Mouse (Mus musculus) heart, embryonic 12.5 days (tissue): ENCODE data around the gene Rfpl4b. TPM values are rescaled to one million over a fixed set of nuclear protein-coding genes. Genes with fewer than 3 reads are reported as not detected.
"Not testable (repeated sequence)": the region's sequence is repeated elsewhere in the genome, so short reads cannot be mapped to it uniquely, and the experiment has no call there.

Experiments used
- ATAC-seq: fragments of 200-750 bp; cut with Nextera tagmentation; 2 replicates; pipeline ENCODE4 v1.8.0; 2017; ENCODE audit warnings: moderate TSS enrichment, moderate library complexity; ENCODE audit not compliant: insufficient number of reproducible peaks, low FRiP score
- H3K27ac ChIP-seq: fragments of 300-500 bp; sonication (generic); 2 replicates; pipeline ENCODE4 v1.5.1; 2016; ENCODE audit warnings: mild to moderate bottlenecking, moderate library complexity; ENCODE audit not compliant: poor library complexity, severe bottlenecking
- H3K27me3 ChIP-seq: fragments of 300-500 bp; sonication (generic); replicated peaks from 2 replicates; pipeline ENCODE4 v1.6.1; 2016; ENCODE audit warnings: mild to moderate bottlenecking, moderate library complexity
- H3K36me3 ChIP-seq: fragments of 300-500 bp; sonication (generic); 2 replicates; pipeline ENCODE4 v1.6.1; 2016; ENCODE audit warnings: mild to moderate bottlenecking, moderate library complexity
- H3K4me1 ChIP-seq: fragments of 300-500 bp; sonication (generic); replicated peaks from 2 replicates; pipeline ENCODE4 v1.6.1; 2016; ENCODE audit warnings: mild to moderate bottlenecking
- H3K4me2 ChIP-seq: fragments of 300-500 bp; sonication (generic); 2 replicates; pipeline ENCODE4 v1.6.1; 2016; ENCODE audit warnings: mild to moderate bottlenecking, moderate library complexity
- H3K4me3 ChIP-seq: fragments of 300-500 bp; sonication (generic); 2 replicates; pipeline ENCODE4 v1.5.1; 2016; ENCODE audit warnings: mild to moderate bottlenecking
- H3K9ac ChIP-seq: fragments of 300-500 bp; sonication (generic); 2 replicates; pipeline ENCODE4 v1.6.1; 2016; ENCODE audit warnings: mild to moderate bottlenecking, moderate library complexity
- H3K9me3 ChIP-seq: fragments of 300-500 bp; sonication (generic); replicated peaks from 2 replicates; pipeline ENCODE4 v1.6.1; 2016; ENCODE audit warnings: mild to moderate bottlenecking, moderate library complexity
- WGBS: fragments of 180-500 bp; shearing (Covaris S2); methylation state at CpG from one replicate; pipeline ENCODE4 v1.1.7; 2016; 5-methylcytosine and 5-hydroxymethylcytosine counted together
- polyA plus RNA-seq: library from polyadenylated mRNA; unstranded; fragments of >200 nt; fragmentation: Nextera tagmentation; extraction: Ambion mirVana; gene quantifications from 2 replicates; pipeline ENCODE4 v1.2.1, GENCODE M21; 2016

Gene Rfpl4b
- not detected in 2 replicates for polyA plus RNA-seq

DNA sequence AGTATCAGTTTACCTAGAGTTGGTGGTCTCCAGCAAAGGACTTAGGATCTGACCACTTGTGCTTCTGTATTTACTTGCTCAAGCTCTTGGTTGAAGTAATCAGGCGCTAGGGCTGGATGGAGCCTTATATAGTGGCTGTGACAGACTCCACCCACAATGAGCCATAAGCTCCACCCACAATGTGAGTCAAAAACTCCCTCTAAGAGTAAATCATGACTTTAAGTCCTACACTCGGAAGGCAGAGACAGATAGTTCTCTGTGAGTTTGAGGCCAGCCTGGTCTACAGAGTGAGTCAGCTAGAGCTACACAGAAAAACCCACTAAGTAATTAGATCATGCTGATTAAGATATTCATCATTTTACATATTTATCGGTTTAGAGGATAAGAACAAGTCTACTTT, at the start of gene Rfpl4b:
Gene Rfpl4b, minus strand, starts transcription at position 101 of the 400 bp plus-strand sequence.
- no peak for ATAC-seq
- Histone ChIP-seq H3K4me3 (no peak within 1 kb of the TSS), H3K36me3 (no peaks in the 10 kb centered on the region), H3K27me3 (no peaks in the 10 kb centered on the region), H3K4me1 (no peaks in the 10 kb centered on the region), H3K9ac (no peak within 1 kb of the TSS), H3K4me2 (no peak within 1 kb of the TSS), H3K27ac (no peak within 1 kb of the TSS), H3K9me3 (peaks cover 26% of the 10 kb centered on the region)
- WGBS = 80% methylated on average over 3 of the region's 3 CpGs

DNA sequence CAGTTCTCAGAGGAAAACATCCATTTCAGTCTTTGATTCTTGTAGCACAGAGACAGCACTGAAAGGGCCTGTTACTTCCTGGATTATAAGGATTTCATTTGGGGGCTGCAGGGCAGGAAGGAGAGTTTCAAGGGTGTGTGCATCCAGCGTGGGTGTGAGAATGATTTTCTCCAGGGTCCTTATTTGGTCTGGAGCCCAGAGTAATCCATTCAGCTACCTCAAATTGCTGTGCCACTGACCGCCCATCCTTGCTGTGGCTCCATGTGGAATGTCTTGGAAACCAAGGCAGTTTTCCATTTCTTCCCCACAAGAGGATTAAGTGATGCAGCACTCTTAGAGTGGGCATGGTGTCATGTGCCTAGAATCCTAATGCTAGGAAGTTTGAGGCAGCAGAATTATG, 33.6 kb upstream of the Rfpl4b start:
- no peaks in the 10 kb centered on the region for H3K27me3 ChIP-seq
- ATAC-seq = no peak
- H3K9me3 ChIP-seq = no peaks in the 10 kb centered on the region
- H3K9ac ChIP-seq = no peak overlapping the region
- no peak overlapping the region for H3K4me3 ChIP-seq
- 54% methylated on average over 2 of the region's 2 CpGs for WGBS
- no peak overlapping the region for H3K27ac ChIP-seq
- no peaks in the 10 kb centered on the region for H3K36me3 ChIP-seq
- no peaks in the 10 kb centered on the region for H3K4me1 ChIP-seq
- H3K4me2 ChIP-seq = no peak overlapping the region

DNA sequence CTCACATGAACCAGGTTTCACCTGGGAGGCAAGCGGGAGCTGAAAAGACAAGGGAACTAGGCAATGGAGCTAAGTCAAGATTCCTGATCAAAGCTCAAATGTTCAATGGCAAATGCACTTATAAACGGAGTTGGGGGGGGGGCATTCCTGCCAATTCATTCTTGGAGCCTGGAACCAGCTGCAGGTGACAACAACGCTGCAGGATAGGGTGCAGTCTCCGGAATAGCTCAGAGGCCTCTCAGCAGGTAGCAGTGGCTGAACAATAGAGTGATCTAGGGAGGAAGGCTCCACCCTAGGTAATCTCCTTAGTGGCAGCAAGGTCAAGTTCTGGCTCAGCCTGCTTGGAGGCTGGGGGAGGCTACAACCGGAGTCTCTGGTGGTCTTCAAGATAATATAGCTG, 28.4 kb upstream of the Rfpl4b start:
- H3K4me2 ChIP-seq, H3K27me3 ChIP-seq, H3K36me3 ChIP-seq, H3K9me3 ChIP-seq, H3K27ac ChIP-seq, H3K4me3 ChIP-seq, H3K4me1 ChIP-seq, H3K9ac ChIP-seq, ATAC-seq: not testable (repeated sequence)
- WGBS = 48% methylated on average over 5 of the region's 5 CpGs

DNA sequence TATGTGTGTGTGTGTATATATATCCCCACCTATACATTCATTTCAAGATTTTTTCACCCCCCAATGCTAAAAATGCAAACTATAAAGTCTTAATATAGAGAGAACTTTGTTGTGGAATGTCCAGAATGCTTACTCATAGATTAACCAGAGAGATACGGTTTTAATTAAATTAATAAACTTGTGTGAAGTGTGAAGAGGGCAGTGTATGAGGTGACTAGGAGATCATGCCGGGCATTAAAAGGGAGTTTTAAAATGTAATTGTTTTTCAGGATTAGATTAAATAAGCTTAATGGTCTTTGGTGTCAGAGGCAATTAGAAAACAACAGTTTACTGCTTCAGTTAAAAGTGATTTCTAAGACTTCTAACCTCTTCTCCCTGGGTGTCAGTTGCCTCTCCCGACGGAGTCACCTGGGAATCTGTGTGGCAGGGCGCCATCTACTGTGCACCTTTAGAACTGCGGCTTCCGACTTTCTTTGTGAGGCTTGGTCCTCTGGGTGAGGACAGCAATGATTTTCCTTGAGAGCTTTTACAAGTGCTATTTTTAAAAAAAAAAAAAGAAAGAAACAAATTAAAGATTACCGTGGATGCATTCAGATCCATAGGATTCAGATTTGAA, 27.4 kb upstream of the Rfpl4b start:
- H3K27me3 ChIP-seq = no peaks in the 10 kb centered on the region
- H3K4me1 ChIP-seq = no peaks in the 10 kb centered on the region
- H3K27ac ChIP-seq = no peak overlapping the region
- no peak overlapping the region for H3K4me3 ChIP-seq
- no peak overlapping the region for H3K4me2 ChIP-seq
- 26% methylated on average over 8 of the region's 8 CpGs for WGBS
- no peaks in the 10 kb centered on the region for H3K36me3 ChIP-seq
- ATAC-seq = no peak
- no peaks in the 10 kb centered on the region for H3K9me3 ChIP-seq
- no peak overlapping the region for H3K9ac ChIP-seq

DNA sequence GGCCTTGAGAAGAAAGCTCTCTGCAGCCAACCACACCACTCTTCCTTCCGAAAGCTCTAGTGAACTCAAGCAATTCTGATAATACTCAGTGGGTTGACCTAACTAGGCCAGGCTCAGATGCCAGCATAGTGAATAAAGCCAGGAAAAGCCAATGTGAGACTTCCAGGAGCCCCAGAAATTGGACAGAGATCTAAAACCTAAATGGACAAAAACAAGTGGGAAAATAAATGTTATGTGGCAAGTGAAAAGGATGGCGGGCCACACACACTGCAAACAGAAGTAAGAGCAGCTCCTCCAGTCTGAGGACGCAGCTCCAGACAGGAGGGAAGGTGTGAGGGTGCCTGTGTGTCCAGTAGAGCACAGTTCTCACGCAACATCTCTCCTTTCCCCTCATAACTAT, 26.7 kb upstream of the Rfpl4b start:
- Histone ChIP-seq H3K36me3 (no peaks in the 10 kb centered on the region), H3K4me3 (no peak overlapping the region), H3K4me2 (no peak overlapping the region), H3K9ac (no peak overlapping the region), H3K27ac (no peak overlapping the region), H3K4me1 (no peaks in the 10 kb centered on the region), H3K27me3 (no peaks in the 10 kb centered on the region), H3K9me3 (no peaks in the 10 kb centered on the region)
- no peak for ATAC-seq
- WGBS = 82% methylated on average over 4 of the region's 4 CpGs

DNA sequence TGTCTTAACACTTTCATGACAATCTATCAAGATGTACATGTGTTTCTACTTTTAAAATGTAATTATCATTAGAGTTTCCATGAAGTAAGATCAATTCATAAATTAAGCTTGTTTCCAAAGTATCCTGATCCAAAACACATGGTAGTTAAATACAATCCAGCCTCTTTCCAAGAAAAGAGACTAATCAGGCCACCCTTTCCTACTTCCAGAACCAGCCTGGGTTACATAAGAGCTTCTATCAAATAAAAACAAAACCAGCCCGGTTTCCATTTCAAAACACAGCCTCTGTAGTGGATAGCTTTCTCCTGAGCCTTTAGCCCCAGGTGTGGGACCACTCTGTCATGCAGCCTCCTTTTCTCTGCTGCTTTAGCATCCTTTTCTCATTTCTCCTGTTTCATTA, 2.2 kb upstream of the Rfpl4b start:
- ATAC-seq = no peak
- Histone ChIP-seq H3K27ac (no peak overlapping the region), H3K9ac (no peak overlapping the region), H3K4me1 (no peaks in the 10 kb centered on the region), H3K27me3 (no peaks in the 10 kb centered on the region), H3K4me3 (no peak overlapping the region), H3K36me3 (no peaks in the 10 kb centered on the region), H3K4me2 (no peak overlapping the region), H3K9me3 (peaks cover 28% of the 10 kb centered on the region)
- WGBS = 43% methylated on average over 1 of the region's 1 CpGs

DNA sequence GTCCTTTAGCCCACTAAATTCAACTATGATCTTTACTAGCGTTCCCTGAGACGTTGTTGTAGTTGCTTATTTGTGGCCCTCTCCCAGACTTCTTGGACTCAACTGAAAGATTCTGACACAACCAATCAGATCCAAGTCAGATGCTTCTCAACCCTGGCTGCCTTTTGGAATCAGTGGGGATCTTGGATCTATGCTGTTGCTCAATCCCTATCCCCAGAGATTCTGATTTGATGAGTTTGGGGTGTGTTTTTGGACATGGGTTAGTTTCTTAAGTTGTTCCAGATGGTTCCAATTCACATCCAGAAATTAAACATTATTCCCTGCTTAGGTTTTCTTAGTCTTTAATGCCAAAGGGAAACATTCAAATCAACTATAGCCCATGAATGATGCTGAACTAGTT, 15.5 kb downstream of the Rfpl4b start:
- H3K9me3 ChIP-seq = no peaks in the 10 kb centered on the region
- H3K36me3 ChIP-seq = no peaks in the 10 kb centered on the region
- no peak for ATAC-seq
- WGBS = 85% methylated on average over 2 of the region's 2 CpGs
- no peaks in the 10 kb centered on the region for H3K4me1 ChIP-seq
- H3K4me2 ChIP-seq = no peak overlapping the region
- no peak overlapping the region for H3K27ac ChIP-seq
- no peak overlapping the region for H3K9ac ChIP-seq
- H3K4me3 ChIP-seq = no peak overlapping the region
- H3K27me3 ChIP-seq = no peaks in the 10 kb centered on the region

DNA sequence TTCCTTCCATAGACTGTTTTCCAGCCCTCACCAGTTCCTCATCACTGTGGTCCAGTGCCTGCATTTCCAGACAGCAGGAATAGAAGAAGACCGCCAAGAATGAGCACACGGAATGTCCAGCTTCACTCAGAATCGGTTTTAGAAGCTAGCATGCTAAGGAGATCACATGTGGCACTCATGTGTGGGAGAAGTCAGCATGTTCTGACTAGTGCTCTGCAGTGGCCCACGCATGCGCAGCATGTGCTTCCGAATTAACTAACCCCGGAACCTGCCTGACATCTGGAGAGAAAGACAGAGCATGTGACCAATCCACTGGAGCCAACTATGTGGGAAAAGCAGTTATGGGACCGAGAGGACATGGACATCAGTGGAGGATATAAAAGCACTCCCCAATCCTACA, 17.5 kb downstream of the Rfpl4b start:
- no peak overlapping the region for H3K9ac ChIP-seq
- no peaks in the 10 kb centered on the region for H3K4me1 ChIP-seq
- H3K4me2 ChIP-seq = no peak overlapping the region
- no peak overlapping the region for H3K4me3 ChIP-seq
- no peak for ATAC-seq
- WGBS = 88% methylated on average over 8 of the region's 8 CpGs
- H3K36me3 ChIP-seq = no peaks in the 10 kb centered on the region
- no peaks in the 10 kb centered on the region for H3K9me3 ChIP-seq
- H3K27me3 ChIP-seq = no peaks in the 10 kb centered on the region
- no peak overlapping the region for H3K27ac ChIP-seq

DNA sequence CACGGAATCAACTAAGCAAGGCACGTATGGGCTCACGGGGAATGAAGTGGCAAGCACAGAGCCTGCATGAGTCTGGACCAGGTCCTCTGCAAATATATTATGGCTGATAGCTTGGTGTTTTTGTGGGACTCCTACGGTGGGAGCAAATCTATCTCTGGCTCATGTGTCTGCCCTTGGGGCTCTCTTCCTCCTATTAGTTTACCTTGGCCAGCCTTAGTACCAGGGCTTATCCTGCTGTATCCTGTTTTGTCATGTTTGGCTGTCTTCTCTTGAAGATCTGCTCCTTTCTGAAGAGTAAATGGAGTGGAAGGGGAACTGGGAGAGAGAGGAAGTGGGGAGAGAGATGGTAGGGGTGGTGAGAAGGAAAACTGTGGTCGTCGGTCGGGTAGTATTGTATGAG, 18.3 kb downstream of the Rfpl4b start:
- ATAC-seq = no peak; the same call in 1 of the 2 replicates
- no peaks in the 10 kb centered on the region for H3K36me3 ChIP-seq
- no peak overlapping the region for H3K9ac ChIP-seq
- no peaks in the 10 kb centered on the region for H3K27me3 ChIP-seq
- no peak overlapping the region for H3K4me2 ChIP-seq
- no peak overlapping the region for H3K27ac ChIP-seq
- H3K4me1 ChIP-seq = no peaks in the 10 kb centered on the region
- H3K9me3 ChIP-seq = no peaks in the 10 kb centered on the region
- 75% methylated on average over 7 of the region's 7 CpGs for WGBS
- H3K4me3 ChIP-seq = no peak overlapping the region

DNA sequence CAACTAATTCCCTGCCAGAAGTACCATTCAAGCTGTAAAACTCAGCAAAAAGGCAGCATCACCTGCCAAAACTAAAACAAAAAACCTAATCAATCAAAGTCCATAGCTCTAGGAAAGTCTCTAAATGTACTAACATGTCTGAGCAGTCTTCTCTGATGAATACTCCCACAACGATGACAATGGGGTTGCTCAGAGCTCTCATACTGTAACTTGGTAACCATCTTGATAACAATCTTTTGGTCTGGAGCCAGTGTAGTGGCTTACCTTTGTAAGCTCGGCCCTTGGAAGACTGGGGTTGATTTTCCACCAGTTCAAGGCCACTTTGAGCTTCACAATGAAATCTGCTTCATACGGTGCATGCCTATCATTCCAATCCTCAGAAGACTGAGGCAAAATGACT, 33.0 kb downstream of the Rfpl4b start:
- no peak overlapping the region for H3K4me2 ChIP-seq
- no peak overlapping the region for H3K27ac ChIP-seq
- H3K9ac ChIP-seq = no peak overlapping the region
- H3K9me3 ChIP-seq = no peaks in the 10 kb centered on the region
- H3K4me3 ChIP-seq = no peak overlapping the region
- no peaks in the 10 kb centered on the region for H3K27me3 ChIP-seq
- ATAC-seq = no peak
- no peaks in the 10 kb centered on the region for H3K36me3 ChIP-seq
- 75% methylated on average over 3 of the region's 3 CpGs for WGBS
- no peaks in the 10 kb centered on the region for H3K4me1 ChIP-seq
